Mouse (Mus musculus) spleen, adult 2 months (tissue): ENCODE measurements at regions not wholly inside any gene's neighbourhood (a gene's known extent, or its start where the extent isn't known, plus 50 kb on each side); places are given as distances from the start of the nearest gene placed in this dataset.

Experiments
- CTCF ChIP-seq: fragments of 200-500 bp; IDR thresholded peaks from 2 replicates; pipeline ENCODE4 v1.5.1; 2011; ENCODE audit warnings: mild to moderate bottlenecking, inconsistent platforms; ENCODE audit not compliant: insufficient read depth, insufficient read length, insufficient replicate concordance; ENCODE audit errors: extremely low read depth
- POLR2A ChIP-seq: fragments of 200-500 bp; IDR thresholded peaks from 2 replicates; pipeline ENCODE4 v1.6.1; 2011; ENCODE audit warnings: low read depth, low read length, inconsistent platforms

DNA sequence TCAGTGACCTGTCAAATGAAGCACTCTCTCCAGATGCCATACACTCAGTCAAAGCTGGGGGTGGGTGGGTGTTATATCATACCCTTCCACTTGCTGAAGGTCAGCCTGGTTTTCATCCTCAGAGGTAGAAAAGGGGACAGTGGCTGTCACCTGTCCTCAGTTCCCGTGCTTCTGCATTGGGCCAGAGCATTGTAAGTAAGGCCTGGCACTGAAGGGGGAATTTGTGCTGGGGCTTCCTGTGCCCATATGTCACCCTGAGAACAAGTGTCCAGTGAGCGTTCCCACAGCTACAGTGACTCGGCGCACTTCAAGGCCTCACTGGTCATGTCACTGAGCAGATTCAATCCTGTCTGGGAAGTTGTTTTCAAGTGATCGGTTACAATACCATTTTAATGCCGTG, 213.2 kb downstream of the Tex36 start:
- TF ChIP-seq POLR2A: no peak
- TF ChIP-seq CTCF: no peak
